Mouse (Mus musculus): ENCODE data around the gene Rnf144a.

Gene Rnf144a

DNA sequence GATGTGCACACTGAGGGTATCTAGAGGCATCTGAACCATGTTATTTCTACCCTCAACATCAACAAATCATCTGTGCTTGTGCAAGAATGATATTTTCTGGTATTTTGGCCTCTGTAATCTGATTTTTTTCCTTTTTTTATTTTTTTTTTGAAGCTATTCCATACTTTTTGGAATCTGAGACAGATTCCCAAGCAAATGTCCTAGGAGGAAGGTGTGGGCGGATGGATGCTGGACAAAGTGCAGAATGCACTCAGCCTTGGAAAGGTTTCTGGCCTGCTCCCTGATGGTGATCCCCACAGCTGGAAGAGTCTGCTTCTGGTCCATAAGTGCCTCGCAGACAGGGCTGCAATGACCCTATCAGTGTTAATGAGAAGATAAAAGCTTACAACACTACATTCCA is 28.9 kb downstream of the Rnf144a start:
- POLR2A ChIA-PET, result no interaction called here
- CTCF ChIA-PET, result no interaction called here

DNA sequence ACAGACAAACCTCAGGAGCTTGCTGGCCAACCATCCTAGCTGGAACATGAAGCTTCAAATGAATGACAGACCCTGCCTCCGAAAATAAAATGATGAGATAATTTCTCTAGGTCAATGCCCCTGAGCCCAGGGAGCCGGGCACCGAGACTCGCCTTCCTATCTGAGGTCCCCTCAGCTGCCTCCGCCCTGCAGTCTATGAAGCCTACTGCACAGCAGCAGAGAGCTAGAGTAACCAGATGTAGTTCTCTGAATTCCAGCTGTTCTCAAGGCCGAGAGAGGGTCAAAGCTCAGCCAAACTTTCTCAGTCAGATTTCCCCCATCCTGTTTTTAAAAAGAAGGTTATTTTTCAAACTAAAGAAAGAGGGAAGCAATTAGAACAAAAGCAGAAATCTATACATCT is 29.3 kb downstream of the Rnf144a start:
- ChIA-PET POLR2A (no interaction called here), CTCF (no interaction called here)

DNA sequence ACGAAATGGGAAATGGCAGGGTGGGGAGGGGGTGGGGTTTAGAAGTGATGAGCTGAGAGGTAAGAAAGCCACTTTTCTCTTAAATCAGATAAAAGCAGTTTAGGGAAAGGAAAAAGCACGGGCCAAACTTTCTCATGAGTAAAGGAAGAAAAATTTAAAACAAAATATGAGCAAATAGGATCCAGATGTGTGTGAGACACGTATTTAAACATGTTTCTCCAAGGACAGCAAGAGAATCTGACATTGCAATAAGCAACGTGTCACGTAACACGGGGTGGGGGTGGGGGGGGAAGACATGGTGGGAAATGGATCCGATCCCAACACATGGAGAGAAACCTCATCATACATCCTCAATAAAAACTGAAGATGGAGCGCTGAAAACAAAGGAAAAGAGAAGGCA is 33.3 kb downstream of the Rnf144a start:
- ChIA-PET POLR2A (interaction anchor here in 1 of 4 experiments (0.7 kb wide), 1 partner anchor 70 kb away, joined by 3 read pairs; no protein-coding TSS in a partner anchor), CTCF (no interaction called here)

DNA sequence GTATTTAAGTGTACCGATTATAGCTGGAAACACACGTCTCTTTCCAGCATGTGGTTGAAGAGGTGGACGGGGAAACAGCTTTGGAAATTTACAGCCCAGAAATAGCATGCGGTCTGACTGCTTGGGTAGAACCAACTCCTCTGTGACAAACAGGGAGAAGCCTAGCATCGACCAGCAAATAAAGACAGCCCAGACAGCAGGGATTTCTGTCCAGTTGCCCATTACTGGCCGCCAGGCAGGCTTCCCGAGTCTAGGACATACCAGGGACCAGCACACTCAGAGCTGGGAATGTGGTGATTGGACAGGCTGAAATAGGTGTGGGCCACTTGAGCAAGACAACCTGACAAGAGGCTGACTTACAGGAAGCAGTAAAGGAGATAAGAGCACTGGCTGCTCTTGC is 35.3 kb downstream of the Rnf144a start:
- CTCF ChIA-PET, result no interaction called here
- POLR2A ChIA-PET, result no interaction called here

DNA sequence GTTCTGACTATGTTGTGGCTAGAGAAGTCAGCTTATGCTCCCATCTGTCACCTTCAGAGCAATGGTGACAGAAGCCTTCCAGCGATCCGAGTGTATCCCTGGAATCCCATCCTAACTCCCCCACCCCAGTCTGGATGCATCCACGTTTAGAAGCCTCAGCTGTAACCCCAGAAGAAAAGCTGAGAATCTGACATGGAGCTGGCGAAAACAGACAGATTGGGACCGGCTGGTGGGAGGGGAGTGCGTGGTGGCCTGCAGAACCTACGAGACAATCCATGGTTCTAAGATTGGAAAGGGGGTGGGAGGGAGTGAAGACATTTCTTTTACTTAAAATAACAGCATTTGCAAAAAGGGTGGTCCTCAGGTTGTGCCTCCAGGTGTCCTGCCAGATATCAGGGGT is 37.4 kb downstream of the Rnf144a start:
- CTCF ChIA-PET, result interaction anchor here in 1 of 4 experiments (0.6 kb wide), 1 partner anchor 646 kb away, joined by 3 read pairs; no protein-coding TSS in a partner anchor

DNA sequence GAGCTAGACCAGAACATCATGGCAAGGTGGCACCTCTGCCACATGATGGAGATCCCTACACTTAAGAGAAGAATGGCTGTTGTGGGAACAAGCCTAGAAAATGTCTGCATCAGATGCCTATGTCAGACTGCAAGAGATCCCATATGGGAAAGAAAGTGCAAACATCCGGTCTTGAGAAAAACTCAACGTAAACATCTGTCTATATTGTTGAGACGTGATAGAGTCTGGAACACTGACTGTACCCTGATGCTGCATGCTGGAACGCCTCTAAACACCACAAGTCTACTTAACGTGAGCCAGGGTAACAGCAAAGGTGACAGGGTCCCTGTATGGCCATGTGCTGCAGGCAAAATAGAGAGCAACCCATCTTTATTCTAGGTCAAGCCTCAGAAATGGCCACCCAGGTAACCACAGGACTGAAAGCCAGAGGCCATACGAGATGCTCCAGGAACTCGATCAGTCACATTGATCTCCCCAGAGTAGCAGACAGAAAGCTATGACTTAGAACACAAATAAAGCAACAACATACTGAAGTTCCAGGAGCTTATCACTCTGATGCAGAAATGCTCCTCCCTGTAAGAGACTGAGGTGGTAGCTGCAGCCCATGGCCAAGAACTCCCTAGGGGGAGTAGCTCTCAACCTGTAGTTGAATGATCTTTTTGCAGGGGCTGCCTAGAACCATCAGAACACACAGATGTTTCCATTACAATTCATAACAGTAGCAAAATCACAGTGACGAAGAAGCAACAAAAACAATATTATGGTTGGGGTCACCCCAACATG is 38.3 kb downstream of the Rnf144a start:
- ChIA-PET CTCF (interaction anchor here in 1 of 4 experiments (1.1 kb wide), 1 partner anchor 60 kb away, joined by 3 read pairs; no protein-coding TSS in a partner anchor), POLR2A (no interaction called here)

More for the DNA sequence above, 37.4 kb downstream of the Rnf144a start:
- POLR2A ChIA-PET, result no interaction called here

DNA sequence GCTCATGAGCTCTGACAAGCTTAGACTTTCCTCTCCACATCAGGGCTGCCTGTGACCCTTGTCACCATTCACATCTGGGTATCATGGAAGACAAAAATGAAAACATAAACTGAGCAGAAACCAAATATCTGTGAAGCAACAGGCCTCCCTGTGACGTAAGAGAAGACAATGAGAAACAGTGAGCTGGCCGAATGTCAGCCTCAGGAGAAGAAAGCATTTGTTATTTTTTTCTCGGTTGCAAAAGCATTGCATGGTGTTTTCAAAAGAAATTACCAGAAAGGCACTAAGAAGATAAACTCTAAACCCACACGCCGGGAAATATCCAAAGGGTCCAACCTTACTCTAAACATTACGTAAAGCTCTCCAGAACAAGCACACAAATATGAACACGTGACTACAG is 41.3 kb downstream of the Rnf144a start:
- ChIA-PET POLR2A (no interaction called here), CTCF (interaction anchor here in 1 of 4 experiments (0.6 kb wide), 1 partner anchor 1957 kb away, joined by 3 read pairs; no protein-coding TSS in a partner anchor)

DNA sequence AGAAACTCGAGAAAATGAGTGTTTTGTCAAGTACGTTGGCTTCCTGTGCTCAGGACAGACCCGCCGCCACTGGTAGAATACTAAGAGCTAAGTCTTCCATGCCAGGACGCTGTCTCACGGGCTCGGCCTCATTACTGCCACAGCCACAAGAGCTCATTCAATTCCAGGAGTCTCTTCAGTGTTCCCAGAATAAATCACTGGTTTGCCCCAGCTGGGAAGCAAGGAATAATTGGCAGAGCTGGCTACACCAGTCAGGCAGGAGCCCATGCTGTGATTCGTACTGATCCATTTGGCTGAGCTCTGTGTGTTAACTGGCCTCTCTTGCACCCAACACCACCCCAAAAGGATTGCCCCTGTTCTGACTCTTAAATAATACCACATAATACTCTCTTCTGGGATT is 45.0 kb downstream of the Rnf144a start:
- ChIA-PET POLR2A (no interaction called here), CTCF (no interaction called here)

DNA sequence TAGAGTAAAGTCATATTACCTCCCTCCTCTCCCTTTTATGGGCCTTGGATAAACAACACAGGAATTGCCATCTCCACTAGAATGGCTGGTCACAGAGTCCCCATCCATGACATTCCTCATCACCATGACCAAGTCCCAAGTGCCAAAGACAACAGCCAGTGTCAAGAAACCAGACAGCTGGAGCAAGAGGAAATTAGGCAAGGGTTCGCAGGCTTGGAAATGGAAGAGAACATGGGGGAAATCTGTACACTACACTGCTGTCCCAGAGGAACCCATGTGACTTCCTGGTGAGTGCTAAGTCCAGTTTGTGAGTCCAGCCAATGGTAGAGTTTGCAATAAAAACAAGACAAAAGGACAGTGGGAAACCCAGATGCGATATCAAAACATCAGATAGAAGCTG is 47.7 kb downstream of the Rnf144a start:
- POLR2A ChIA-PET, result no interaction called here
- CTCF ChIA-PET, result no interaction called here

DNA sequence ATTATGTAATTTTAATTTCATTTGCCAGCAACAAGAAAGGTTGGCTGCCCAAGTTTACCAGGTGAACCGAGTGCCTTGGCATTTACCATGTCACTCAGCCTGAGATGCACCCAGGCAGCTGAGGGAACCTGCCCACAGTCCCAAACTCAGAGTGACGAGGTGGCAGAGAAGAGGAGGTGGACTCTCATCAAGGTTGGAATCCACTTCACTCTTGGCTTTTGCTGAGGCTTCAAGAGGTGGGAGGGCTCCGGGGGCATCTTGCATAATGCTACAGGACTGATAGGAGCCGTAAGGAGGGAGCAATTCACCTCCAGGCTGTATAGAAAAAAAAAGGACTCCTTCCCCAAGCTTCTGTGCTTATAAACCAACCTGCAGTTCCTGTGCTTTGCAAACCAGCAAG is 48.7 kb downstream of the Rnf144a start:
- ChIA-PET POLR2A (no interaction called here), CTCF (no interaction called here)

DNA sequence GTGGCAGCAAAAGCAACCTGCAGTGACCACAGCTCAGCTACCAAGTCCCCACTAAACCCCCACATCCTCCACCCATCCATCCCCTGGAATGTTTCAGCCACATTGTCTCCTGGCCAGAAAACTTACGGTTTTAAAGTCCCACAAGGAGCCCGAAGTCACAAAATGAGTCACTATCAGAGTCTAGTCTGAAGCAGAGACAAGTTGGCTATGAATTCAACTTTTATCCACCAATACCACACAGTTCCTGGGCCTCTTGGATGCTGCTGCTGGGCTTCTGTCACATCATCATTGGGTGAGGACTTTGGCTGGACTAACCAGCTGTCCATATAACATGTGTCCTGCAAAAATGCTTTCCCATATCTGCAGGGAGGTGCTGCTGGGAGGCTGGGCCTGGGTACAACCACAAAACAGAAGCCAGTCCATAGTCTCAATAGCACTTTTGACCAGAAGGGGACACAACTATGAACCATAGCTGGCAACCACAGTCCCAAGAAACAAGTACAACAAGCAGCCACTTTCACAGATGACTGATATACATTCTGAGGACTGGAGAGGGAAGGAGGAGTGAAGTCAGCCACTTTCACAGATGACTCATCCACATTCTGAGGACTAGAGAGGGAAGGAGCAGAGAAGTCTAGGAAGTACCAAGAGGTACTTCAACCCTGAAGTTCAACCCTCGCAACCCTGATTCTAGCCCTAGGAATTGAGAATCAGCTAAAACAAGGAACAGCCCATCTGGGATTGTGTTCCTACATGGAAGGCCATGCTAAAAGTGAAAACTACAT is 49.3 kb downstream of the Rnf144a start:
- CTCF ChIA-PET, result no interaction called here
- POLR2A ChIA-PET, result no interaction called here

DNA sequence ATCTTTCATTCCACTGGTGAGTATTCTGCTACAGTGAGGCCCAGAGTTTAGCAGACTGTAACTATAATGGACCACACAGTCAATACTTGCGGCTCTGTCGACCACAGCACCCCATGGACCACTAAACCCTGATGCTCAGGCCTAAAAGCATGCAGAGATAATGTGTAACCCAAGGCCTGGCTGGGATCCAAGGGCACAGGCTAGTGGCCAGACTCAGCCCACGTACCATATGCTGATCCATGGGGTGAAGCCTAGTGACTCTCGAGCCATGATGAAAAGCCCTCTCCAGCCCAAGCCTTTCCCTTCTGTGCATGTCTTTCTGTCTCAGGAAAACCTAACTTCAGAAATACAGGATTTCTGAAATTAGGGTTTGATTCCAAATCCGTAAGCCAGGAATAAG is 50.2 kb downstream of the Rnf144a start:
- POLR2A ChIA-PET, result no interaction called here

DNA sequence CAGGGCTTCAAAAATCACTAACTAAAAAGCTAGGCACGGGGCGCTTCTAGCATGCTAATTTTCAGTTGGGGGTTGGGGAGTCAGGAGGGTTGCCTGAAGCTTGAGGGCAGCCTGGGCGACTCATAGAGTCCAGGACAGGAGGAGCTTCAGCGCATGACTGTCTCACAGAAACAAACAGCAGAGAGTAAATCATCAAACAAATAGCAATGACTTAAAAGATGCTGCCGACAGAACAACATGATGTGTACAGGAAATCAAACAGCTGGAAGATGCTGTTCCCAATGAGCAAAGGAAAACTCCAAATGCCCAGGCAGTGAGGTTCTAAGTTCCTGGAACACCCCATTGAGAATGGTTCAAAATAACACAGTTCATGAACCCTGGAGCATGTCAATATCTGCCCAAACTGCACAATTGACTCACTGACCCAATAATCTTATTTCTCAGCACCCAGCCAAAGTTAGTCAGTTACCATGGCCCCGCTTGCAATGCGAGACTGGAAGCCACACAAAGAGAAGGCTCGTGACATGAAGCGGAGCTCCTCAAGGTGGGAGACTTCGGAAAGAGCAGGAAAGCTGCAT is 54.0 kb downstream of the Rnf144a start:
- CTCF ChIA-PET, result interaction anchor here in 1 of 4 experiments (0.6 kb wide), 1 partner anchor 49 kb away, joined by 3 read pairs; no protein-coding TSS in a partner anchor
- POLR2A ChIA-PET, result interaction anchor here in 1 of 4 experiments (0.5 kb wide), 1 partner anchor 18 kb away, joined by 4 read pairs; no protein-coding TSS in a partner anchor

More for the DNA sequence above, 50.2 kb downstream of the Rnf144a start:
- CTCF ChIA-PET, result no interaction called here

DNA sequence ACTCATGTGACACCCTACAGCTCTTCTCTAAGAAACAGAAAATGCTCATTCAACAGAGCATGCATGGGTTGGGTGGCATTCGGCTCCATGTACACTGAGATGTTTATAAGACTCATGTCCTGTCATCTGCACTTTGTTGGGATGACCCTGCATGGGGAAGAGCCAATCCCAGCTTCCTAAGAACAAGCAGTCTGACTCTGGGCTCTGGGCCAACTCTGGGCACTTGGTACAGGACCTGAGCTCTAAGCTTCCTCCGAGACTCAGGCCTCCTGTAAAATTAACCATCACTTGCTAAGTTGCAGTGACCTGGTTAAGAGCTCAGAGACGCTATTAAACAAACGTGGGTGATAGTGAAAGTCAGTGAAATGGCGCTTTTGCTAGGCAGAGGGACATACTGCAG is 55.2 kb downstream of the Rnf144a start:
- CTCF ChIA-PET, result no interaction called here
- POLR2A ChIA-PET, result no interaction called here

DNA sequence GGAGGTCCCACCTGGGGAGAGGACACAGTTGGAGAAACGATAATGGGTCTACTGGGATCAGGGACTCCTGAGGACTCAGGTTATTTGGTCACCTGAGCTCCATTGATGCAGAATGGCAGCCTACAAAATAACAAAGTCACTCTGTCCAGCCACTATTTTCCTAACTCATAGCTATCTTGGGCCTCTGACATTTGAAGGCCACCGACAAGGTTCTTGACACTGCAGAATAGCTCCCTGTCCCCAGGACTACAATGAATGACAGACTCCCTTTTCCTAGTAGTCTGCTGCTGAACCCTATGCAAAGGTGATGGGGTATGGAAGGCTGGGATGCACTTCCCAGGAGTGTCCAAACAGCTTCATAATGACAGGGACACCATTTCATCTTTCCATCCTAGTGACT is 55.8 kb downstream of the Rnf144a start:
- ChIA-PET CTCF (no interaction called here), POLR2A (interaction anchor here in 1 of 4 experiments (1.1 kb wide), 1 partner anchor 1263 kb away, joined by 3 read pairs; no protein-coding TSS in a partner anchor)

DNA sequence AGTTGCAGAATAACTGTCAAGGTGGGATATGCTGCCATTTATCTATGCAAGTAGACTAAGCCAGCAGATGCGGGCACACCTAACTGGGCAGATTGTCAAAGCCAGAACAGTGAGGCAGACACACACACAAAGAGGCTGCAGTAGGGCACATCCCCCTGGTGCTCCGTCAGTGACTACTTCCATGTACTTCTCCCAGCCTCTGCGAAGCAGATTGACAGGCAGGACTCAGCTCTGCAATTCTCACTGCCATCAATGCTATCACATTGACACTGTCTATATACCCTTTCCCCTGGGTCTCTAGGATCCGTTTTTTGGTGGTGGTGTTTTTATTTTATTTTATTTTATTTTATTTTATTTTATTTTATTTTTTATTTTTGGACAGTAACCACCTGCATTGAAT is 57.8 kb downstream of the Rnf144a start:
- POLR2A ChIA-PET, result no interaction called here

DNA sequence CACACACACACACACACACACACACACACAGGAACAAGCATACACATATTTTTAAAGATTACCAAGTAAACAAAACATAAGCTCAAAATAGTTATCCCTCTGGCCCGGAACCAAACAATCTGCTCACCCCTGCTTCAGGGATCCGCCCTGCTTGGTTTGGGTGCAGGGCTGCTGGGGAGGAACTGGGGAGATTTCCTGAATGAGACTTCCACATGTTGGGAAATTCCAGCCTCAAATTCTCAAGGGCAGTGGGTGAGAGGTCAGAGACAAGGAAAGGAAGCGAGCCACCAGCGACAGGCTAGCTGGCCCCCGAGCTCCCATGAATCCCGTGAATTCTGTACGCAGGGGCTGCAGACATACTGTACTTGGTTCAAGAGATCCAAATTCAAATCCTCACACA is 58.9 kb downstream of the Rnf144a start:
- ChIA-PET CTCF (interaction anchor here in 2 of 4 experiments (0.5 to 0.7 kb wide), 2 partner anchors 56 to 1447 kb away, joined by 3 to 4 read pairs; no protein-coding TSS in a partner anchor), POLR2A (interaction anchor here in 2 of 4 experiments (0.6 to 0.7 kb wide), 5 partner anchors 16 to 1208 kb away, joined by 3 to 4 read pairs (median 3); no protein-coding TSS in a partner anchor)

More for the DNA sequence above, 57.8 kb downstream of the Rnf144a start:
- CTCF ChIA-PET, result no interaction called here

DNA sequence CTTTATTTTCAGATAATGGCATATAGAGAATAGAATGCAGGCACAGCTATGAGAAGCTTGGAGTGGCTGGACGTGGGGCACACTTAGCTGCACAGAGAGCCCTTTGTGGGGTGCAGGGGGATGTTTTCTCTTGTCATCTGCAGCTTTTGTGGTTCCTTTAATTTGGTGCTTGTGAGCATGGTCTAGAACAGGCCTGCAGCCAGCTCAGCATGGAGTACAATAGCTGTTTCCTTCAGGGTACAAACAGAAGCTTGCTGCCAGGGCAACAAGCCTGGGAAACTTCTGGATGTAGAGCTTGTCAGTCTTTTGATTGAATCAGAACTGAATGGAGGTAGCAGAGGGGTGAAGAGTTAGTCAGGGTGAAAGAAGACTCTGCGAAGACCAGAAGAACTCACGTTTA is 63.7 kb downstream of the Rnf144a start:
- CTCF ChIA-PET, result no interaction called here
- POLR2A ChIA-PET, result interaction anchor here in 1 of 4 experiments (0.6 kb wide), 1 partner anchor 121 kb away, joined by 3 read pairs; no protein-coding TSS in a partner anchor

DNA sequence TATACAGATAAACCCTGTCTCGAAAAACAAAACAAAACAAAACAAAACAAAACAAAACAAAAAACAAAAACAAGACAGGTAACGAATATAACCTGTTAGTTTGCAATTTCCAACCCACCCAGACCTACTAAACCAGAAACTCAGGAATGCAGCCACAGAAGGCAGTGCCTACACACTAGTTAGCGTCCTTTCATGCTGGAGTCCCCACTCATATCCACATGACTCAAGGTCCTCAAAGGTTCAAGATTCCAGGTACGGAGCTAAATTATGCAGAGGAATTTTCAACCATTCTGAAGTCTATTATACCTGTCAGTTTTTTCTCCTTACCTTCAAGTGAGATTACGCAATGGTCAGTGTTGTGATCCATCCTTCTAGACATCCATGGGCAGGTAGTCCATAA is 70.6 kb downstream of the Rnf144a start:
- ChIA-PET POLR2A (no interaction called here), CTCF (interaction anchor here in 1 of 4 experiments (1.3 kb wide), 1 partner anchor 33 kb away, joined by 3 read pairs; no protein-coding TSS in a partner anchor)

DNA sequence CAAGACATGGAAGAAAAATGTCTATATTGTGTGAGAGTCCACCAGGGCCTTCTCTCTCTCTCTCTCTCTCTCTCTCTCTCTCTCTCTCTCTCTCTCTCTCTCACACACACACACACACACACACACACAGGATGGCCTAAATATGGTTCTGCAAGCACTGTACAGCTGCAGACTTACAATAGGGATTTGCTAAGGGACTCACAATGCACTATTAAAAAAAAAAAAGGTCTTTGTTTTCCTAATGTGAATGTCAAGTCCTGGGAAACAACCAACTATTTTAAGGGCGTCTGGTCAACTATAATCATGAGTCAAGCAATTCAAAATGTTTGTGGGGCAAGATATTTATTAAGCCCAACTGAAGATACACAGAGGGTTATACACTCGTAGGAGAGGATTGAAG is 71.9 kb downstream of the Rnf144a start:
- ChIA-PET CTCF (interaction anchor here in 2 of 4 experiments (1.2 to 1.3 kb wide), 2 partner anchors 31 to 72 kb away, joined by 3 read pairs; no protein-coding TSS in a partner anchor), POLR2A (interaction anchor here in 1 of 4 experiments (0.6 to 1.0 kb wide), 5 partner anchors 14 to 67 kb away, joined by 3 to 4 read pairs (median 4); no protein-coding TSS in a partner anchor)

Measured in embryonic stem cell, embryonic (primary cell).